Mouse (Mus musculus) myocyte (in vitro differentiated cells): ENCODE data around the gene Slc9a2. TPM values are rescaled to one million over a fixed set of nuclear protein-coding genes. Genes with fewer than 3 reads are reported as not detected.

Experiments
- H3K27me3 ChIP-seq: one replicate; pipeline ENCODE4 v1.6.1; 2011; ENCODE audit not compliant: control insufficient read depth, insufficient read depth, insufficient read length
- H3K36me3 ChIP-seq: one replicate; pipeline ENCODE4 v1.6.1; 2011; ENCODE audit not compliant: control insufficient read depth, insufficient read depth
- H3K4me2 ChIP-seq: one replicate; pipeline ENCODE4 v1.6.1; 2011; ENCODE audit warnings: low read depth, control low read depth
- H3K4me3 ChIP-seq: one replicate; pipeline ENCODE4 v1.5.1; 2011; ENCODE audit warnings: mild to moderate bottlenecking, control low read depth, moderate library complexity
- H3K79me2 ChIP-seq: one replicate; pipeline ENCODE4 v1.6.1; 2011; ENCODE audit not compliant: control insufficient read depth, insufficient read depth
- H3ac ChIP-seq: one replicate; pipeline ENCODE4 v1.6.1; 2011; ENCODE audit not compliant: control insufficient read depth, insufficient read length
- CEBPB ChIP-seq: IDR thresholded peaks from 2 replicates; pipeline ENCODE4 v1.6.1; 2011; ENCODE audit warnings: mild to moderate bottlenecking, moderate library complexity; ENCODE audit not compliant: poor library complexity, insufficient read depth, severe bottlenecking
- E2F4 ChIP-seq: IDR thresholded peaks from one replicate; pipeline ENCODE4 v1.6.1; 2011; ENCODE audit warnings: mild to moderate bottlenecking, control low read depth, moderate library complexity; ENCODE audit not compliant: insufficient read depth
- MAX ChIP-seq: IDR thresholded peaks from one replicate; pipeline ENCODE4 v1.6.1; 2011; ENCODE audit warnings: low read depth, mild to moderate bottlenecking, control low read depth
- MYOD1 ChIP-seq, 3 experiments: IDR thresholded peaks; one replicate each; pipeline ENCODE4 v1.6.1; 2011; ENCODE audit warnings: control low read depth in 2 of 3, low read depth in 2 of 3, mild to moderate bottlenecking in 2 of 3, moderate library complexity in 1 of 3; ENCODE audit not compliant: insufficient read length in 2 of 3, control insufficient read depth in 1 of 3
- MYOG ChIP-seq, 3 experiments: IDR thresholded peaks; one replicate each; pipeline ENCODE4 v1.6.1; 2011; ENCODE audit warnings: control low read depth in 2 of 3, low read depth in 2 of 3, mild to moderate bottlenecking in 2 of 3; ENCODE audit not compliant: insufficient read length in 2 of 3, control insufficient read depth in 1 of 3, insufficient read depth in 1 of 3
- POLR2A ChIP-seq: IDR thresholded peaks from one replicate; pipeline ENCODE4 v1.6.1; 2011; ENCODE audit warnings: low read depth, mild to moderate bottlenecking, control low read depth, moderate library complexity; ENCODE audit not compliant: insufficient read length
- POLR2AphosphoS2 ChIP-seq: IDR thresholded peaks from one replicate; pipeline ENCODE4 v1.6.1; 2011; ENCODE audit warnings: low read depth, control low read depth; ENCODE audit not compliant: insufficient read length
- REST ChIP-seq: IDR thresholded peaks from one replicate; pipeline ENCODE4 v1.6.1; 2011; ENCODE audit warnings: mild to moderate bottlenecking, control low read depth, moderate library complexity; ENCODE audit not compliant: insufficient read depth, insufficient read length
- SRF ChIP-seq: IDR thresholded peaks from one replicate; pipeline ENCODE4 v1.6.1; 2011; ENCODE audit warnings: low read depth; ENCODE audit not compliant: control insufficient read depth, insufficient read length
- TCF12 ChIP-seq: IDR thresholded peaks from one replicate; pipeline ENCODE4 v1.6.1; 2011; ENCODE audit warnings: mild to moderate bottlenecking, control low read depth; ENCODE audit not compliant: poor library complexity, insufficient read depth, severe bottlenecking
- TCF3 ChIP-seq: IDR thresholded peaks from one replicate; pipeline ENCODE4 v1.6.1; 2011; ENCODE audit warnings: low read depth, control low read depth; ENCODE audit not compliant: insufficient read length
- USF1 ChIP-seq: IDR thresholded peaks from one replicate; pipeline ENCODE4 v1.6.1; 2011; ENCODE audit warnings: low read depth, mild to moderate bottlenecking, control low read depth, moderate library complexity
- polyA plus RNA-seq: library from polyadenylated mRNA; unstranded; fragments of >200 nt; fragmentation: generic; extraction: Trizol; gene quantifications from one replicate; pipeline ENCODE4 v1.2.1, GENCODE M21; 2012; ENCODE audit warnings: missing spikeins

Slc9a2 gene
- polyA plus RNA-seq, 1 experiment: 2.4 TPM

DNA sequence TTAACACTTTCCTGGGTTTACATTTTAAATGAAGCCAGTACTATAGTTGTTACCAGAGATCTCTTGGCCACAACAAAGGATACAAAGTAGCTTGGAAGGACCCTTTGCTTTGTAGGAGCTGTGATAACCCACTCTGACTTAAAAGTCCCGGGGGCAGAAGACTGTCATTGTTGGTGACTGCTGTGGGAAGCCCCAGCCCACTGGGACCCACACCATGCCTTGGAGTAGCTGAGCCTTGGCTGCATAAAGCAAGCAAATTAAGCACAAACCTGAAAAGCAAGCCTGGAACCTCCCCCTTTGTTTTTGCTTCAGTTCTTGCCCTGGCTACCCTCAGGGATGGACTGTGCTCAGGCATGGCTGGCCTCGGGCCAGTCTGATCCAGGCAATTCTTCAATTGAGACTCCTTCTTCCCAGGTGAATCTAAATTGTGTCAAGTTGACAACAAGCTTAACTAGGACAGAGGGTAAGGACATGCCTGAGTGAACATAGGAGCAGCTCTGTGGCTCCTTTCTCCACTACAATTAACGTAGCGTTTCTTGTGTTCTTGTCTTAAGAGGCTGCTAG, 89.0 kb downstream of the Slc9a2 start:
- Histone ChIP-seq H3K36me3 (no peaks in the 10 kb centered on the region), H3K4me2 (no peak overlapping the region), H3ac (no peak overlapping the region), H3K27me3 (no peaks in the 10 kb centered on the region), H3K4me3 (no peak overlapping the region), H3K79me2 (no peaks in the 10 kb centered on the region)
- TF ChIP-seq TCF3: no peak
- no peak for TF ChIP-seq POLR2AphosphoS2
- no peak for TF ChIP-seq TCF12
- TF ChIP-seq E2F4: no peak
- no peak for TF ChIP-seq REST
- no peak for TF ChIP-seq MAX
- no peak for TF ChIP-seq POLR2A
- TF ChIP-seq CEBPB: no peak
- no peak for TF ChIP-seq USF1
- TF ChIP-seq MYOG (IDR thresholded peaks at IDR 0.05; ENCODE audit: control insufficient read depth in 1 of 3, insufficient read depth in 1 of 3, insufficient read length in 2 of 3, low read depth in 2 of 3): no peak
- TF ChIP-seq MYOD1 (IDR thresholded peaks at IDR 0.05; ENCODE audit: control insufficient read depth in 1 of 3, insufficient read length in 2 of 3, low read depth in 2 of 3): no peak
- no peak for TF ChIP-seq SRF

DNA sequence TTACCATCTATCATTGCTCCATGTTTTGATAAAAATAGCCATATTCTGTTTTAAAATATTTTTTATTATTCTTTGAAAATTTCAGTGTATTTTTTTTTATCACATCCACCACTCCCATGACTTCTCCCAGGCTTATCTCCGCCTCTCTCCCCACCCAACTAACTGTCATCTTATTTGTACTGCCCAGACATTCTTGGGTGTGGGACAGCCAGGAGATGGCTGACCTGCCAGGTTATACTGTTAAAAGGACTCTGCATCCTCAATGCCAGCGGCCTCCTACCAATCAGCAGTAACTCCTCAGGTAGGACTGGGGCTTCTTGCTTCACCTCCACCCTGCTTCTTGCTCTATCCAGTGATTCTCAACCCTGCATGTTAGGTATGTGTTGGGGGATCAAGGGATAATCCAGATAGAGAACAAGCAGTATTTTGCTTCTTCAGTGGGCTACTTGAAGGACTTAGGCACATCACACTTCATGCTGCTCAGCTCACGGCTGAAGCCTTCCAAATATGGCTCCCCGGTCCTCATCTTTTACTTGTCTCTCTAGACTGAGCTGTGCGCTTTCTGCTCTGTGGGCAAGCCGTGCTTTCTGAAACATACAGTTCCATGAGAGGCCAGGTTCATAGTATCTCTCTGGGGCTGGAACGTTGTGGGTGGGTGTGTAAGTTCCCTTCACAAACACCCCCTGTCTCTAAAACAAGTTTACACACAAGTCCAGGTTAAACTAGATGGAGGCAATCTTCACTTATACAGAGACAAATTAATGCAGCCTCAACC, 91.0 kb downstream of the Slc9a2 start:
- Histone ChIP-seq H3K36me3 (no peaks in the 10 kb centered on the region), H3K79me2 (no peaks in the 10 kb centered on the region), H3K4me2 (no peak overlapping the region), H3K4me3 (no peak overlapping the region), H3ac (no peak overlapping the region), H3K27me3 (no peaks in the 10 kb centered on the region)
- no peak for TF ChIP-seq MYOG (IDR thresholded peaks at IDR 0.05; ENCODE audit: control insufficient read depth in 1 of 3, insufficient read depth in 1 of 3, insufficient read length in 2 of 3, low read depth in 2 of 3)

DNA sequence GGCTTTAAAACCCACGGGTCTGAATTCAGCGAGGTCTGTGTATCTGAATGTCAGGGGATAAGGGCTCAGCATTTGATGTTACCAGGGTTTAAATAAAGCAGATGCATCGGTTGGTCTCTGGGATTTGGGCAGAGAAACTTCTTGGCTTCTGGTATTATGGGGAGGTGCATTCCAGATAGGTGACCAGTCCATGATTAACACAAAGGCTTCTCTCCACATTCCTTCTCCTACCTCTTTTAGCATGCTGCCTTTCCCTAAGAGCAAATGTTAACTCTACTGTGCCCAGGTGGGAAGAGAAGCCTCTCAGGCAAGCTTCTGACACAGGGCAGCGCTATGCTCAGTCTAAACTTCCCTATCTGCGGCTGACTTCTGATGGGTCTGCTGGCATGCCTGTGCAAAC, 92.9 kb downstream of the Slc9a2 start:
- Histone ChIP-seq H3K36me3 (no peaks in the 10 kb centered on the region), H3K4me2 (no peak overlapping the region), H3K27me3 (no peaks in the 10 kb centered on the region), H3K79me2 (no peaks in the 10 kb centered on the region), H3K4me3 (no peak overlapping the region), H3ac (no peak overlapping the region)
- no peak for TF ChIP-seq MAX
- TF ChIP-seq REST: no peak
- TF ChIP-seq POLR2A: no peak
- TF ChIP-seq USF1: no peak
- no peak for TF ChIP-seq POLR2AphosphoS2
- no peak for TF ChIP-seq SRF
- TF ChIP-seq TCF12: no peak
- no peak for TF ChIP-seq MYOD1 (IDR thresholded peaks at IDR 0.05; ENCODE audit: control insufficient read depth in 1 of 3, insufficient read length in 2 of 3, low read depth in 2 of 3)
- TF ChIP-seq TCF3: no peak

DNA sequence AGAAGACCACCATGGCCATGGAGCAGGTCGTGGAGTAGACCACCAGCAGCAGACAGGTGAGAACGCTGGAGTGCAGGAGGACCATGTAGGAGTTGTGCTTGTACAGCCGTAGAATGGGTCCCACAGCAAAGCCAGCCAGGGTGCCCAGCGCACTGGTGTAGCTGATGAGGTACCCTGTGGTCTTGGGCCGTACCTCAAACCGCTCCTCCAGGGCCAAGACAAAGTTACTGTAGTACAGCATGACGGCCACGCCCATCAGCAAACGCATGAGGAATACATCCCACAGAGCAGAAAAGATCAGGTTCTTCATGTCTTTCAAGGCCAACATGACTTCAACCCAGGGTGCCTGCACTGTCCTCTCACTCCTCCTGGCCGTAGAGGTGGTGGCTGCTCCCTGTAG, 93.7 kb downstream of the Slc9a2 start:
- no peak overlapping the region for H3ac ChIP-seq
- no peaks in the 10 kb centered on the region for H3K27me3 ChIP-seq
- no peak overlapping the region for H3K4me3 ChIP-seq
- no peak for TF ChIP-seq REST
- no peak for TF ChIP-seq MYOG (IDR thresholded peaks at IDR 0.05; ENCODE audit: control insufficient read depth in 1 of 3, insufficient read depth in 1 of 3, insufficient read length in 2 of 3, low read depth in 2 of 3)
- TF ChIP-seq TCF3: no peak
- TF ChIP-seq SRF: no peak
- TF ChIP-seq CEBPB: no peak
- no peak for TF ChIP-seq MYOD1 (IDR thresholded peaks at IDR 0.05; ENCODE audit: control insufficient read depth in 1 of 3, insufficient read length in 2 of 3, low read depth in 2 of 3)
- no peak for TF ChIP-seq MAX
- TF ChIP-seq E2F4: no peak
- no peak for TF ChIP-seq TCF12
- no peak for TF ChIP-seq POLR2A
- no peak for TF ChIP-seq POLR2AphosphoS2
- TF ChIP-seq USF1: no peak
- no peaks in the 10 kb centered on the region for H3K79me2 ChIP-seq
- no peaks in the 10 kb centered on the region for H3K36me3 ChIP-seq
- no peak overlapping the region for H3K4me2 ChIP-seq

DNA sequence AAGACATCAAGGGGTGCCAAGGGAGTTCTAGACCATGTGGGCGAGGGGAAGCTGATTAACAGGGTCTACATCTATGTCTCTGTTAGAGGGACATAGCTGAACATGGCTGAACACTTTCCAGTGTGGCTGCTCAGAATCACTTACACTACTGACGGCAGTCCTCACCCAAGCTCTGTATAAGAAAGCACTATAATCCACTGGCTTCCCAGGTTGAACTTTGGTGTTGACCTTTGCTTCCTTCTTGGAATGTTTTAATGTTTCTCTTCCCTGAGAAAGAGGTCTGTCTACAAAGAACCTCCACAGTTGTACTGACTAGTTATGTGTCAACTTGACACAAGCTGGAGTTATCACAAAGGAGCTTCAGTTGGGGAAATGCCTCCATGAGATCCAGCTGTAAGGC, 95.7 kb downstream of the Slc9a2 start:
- no peaks in the 10 kb centered on the region for H3K79me2 ChIP-seq
- H3K36me3 ChIP-seq: peaks cover 3% of the 10 kb centered on the region
- H3K4me3 ChIP-seq: no peak overlapping the region
- no peak overlapping the region for H3ac ChIP-seq
- no peak overlapping the region for H3K4me2 ChIP-seq
- TF ChIP-seq POLR2A (no peak), E2F4 (no peak), TCF3 (no peak), TCF12 (no peak), REST (no peak), MYOG (IDR thresholded peaks at IDR 0.05; ENCODE audit: control insufficient read depth in 1 of 3, insufficient read depth in 1 of 3, insufficient read length in 2 of 3, low read depth in 2 of 3) (no peak), USF1 (no peak), CEBPB (no peak), MYOD1 (IDR thresholded peaks at IDR 0.05; ENCODE audit: control insufficient read depth in 1 of 3, insufficient read length in 2 of 3, low read depth in 2 of 3) (no peak), SRF (no peak)
- no peaks in the 10 kb centered on the region for H3K27me3 ChIP-seq
